Mouse (Mus musculus) cerebellum, adult (tissue): ENCODE data around the gene Cluap1.

ENCODE experiments used
- ATAC-seq: cut with Nextera tagmentation; 2 replicates; pipeline ENCODE4 v1.9.2; 2017; ENCODE audit warnings: mild to moderate bottlenecking, moderate library complexity, mixed read lengths; ENCODE audit not compliant: insufficient number of reproducible peaks, low FRiP score, low TSS enrichment

The Cluap1 gene

GRCm38 (mm10) chr16:3908537-3909111, at the start of gene Cluap1, which contains the start of gene 1700037C18Rik:
Cluap1 (plus strand) TSS chr16:3908801.
1700037C18Rik (minus strand) TSS chr16:3908689.
- ATAC-seq: peak; percentile 96

GRCm38 (mm10) chr16:3859254-3859653, 49.3 kb upstream of the Cluap1 start:
- no peak for ATAC-seq

- no peak; the same call in 1 of the 2 replicates for ATAC-seq
These were observed 36.8 kb upstream of the Cluap1 start for GRCm38 (mm10) chr16:3871815-3872214.

GRCm38 (mm10) chr16:3872216-3873047, 36.2 kb upstream of the Cluap1 start, which contains the start of gene Naa60:
Naa60 (plus strand) TSS chr16:3872375.
- ATAC-seq: peak; percentile 98

- no peak for ATAC-seq
These were observed 32.3 kb upstream of the Cluap1 start for GRCm38 (mm10) chr16:3876346-3876745.

GRCm38 (mm10) chr16:3884201-3885064, 24.2 kb upstream of the Cluap1 start, which contains the start of the genes Zfp597 and Gm20695:
Zfp597 (minus strand) TSS chr16:3884561.
Gm20695 (plus strand) TSS chr16:3884648.
- peak; percentile 98 for ATAC-seq

- ATAC-seq: 0 out of 2 replicates have a peak, but pooled peaks have one; percentile 6
These were observed 23.4 kb upstream of the Cluap1 start for GRCm38 (mm10) chr16:3885065-3885670.

GRCm38 (mm10) chr16:3891621-3892295, 16.8 kb upstream of the Cluap1 start:
- no peak for ATAC-seq

GRCm38 (mm10) chr16:3893739-3894138, 14.9 kb upstream of the Cluap1 start:
- no peak for ATAC-seq

- ATAC-seq: no peak
These were observed 13.3 kb upstream of the Cluap1 start for GRCm38 (mm10) chr16:3895173-3895792.

- no peak for ATAC-seq
These were observed 12.6 kb upstream of the Cluap1 start for GRCm38 (mm10) chr16:3896046-3896445.

- no peak for ATAC-seq
These were observed 12.0 kb upstream of the Cluap1 start for GRCm38 (mm10) chr16:3896553-3896952.

GRCm38 (mm10) chr16:3907471-3907870, 1.1 kb upstream of the Cluap1 start:
- no peak for ATAC-seq

GRCm38 (mm10) chr16:3909118-3909517, 517 bp downstream of the Cluap1 start:
- ATAC-seq: no peak

GRCm38 (mm10) chr16:3920756-3921155, 12.2 kb downstream of the Cluap1 start:
- ATAC-seq: no peak

GRCm38 (mm10) chr16:3923515-3923914, 14.9 kb downstream of the Cluap1 start:
- no peak for ATAC-seq

GRCm38 (mm10) chr16:3923966-3924365, 15.4 kb downstream of the Cluap1 start:
- no peak for ATAC-seq

GRCm38 (mm10) chr16:3928582-3928981, 20.0 kb downstream of the Cluap1 start:
- no peak for ATAC-seq

- no peak for ATAC-seq
These were observed 20.6 kb downstream of the Cluap1 start for GRCm38 (mm10) chr16:3929151-3929550.
